Comparison of ENCODE assay signal across 23 mouse cellular contexts in the genomic region with DNA sequence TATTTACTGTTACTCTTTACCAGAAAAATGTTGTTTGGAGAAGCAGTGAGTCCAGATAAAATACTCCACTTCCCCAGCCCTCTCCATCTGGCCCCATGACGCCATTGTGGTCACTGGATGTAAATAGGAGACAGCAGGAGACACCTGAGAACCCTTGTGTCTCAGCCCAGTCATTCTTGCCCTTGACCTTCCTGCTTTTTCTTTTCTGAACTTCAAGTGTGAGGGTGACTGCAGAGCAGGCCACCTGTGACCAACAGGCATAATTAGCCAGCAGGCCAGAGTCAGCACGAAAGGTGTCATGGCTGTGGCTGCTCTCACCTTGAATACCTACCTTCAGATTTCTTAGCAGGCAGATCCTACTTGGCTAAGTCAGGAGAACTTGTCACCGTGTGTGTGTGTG. TPM values are rescaled to one million over a fixed set of nuclear protein-coding genes. Genes with fewer than 3 reads are reported as not detected.
"Had no signal": no experiment of that assay in that cellular context is flagged by ENCODE, and none has a peak within 500 bp of the region (broad histone marks: within the 10 kb centered on the region; RNA-seq: fewer than 3 reads in every experiment).

No protein-coding gene starts in this region.

- H3K9ac ChIP-seq: lung, embryonic 15.5 days; midbrain, embryonic 12.5 days; neural tube, embryonic 13.5 days; neural tube, embryonic 15.5 days had no signal

- H3K9me3 ChIP-seq: lung, embryonic 15.5 days; midbrain, embryonic 10.5 days; midbrain, embryonic 12.5 days; neural tube, embryonic 13.5 days; neural tube, embryonic 15.5 days had no signal

- DNase-seq: lung, adult 18-20 months; lung, postnatal 10 days; lung, postnatal 4 days; midbrain, embryonic 14.5 days; retina, postnatal 1 day; right cerebral cortex, adult 18-20 months; right cerebral cortex, postnatal 25 days; right cerebral cortex, postnatal 4 days; spleen, adult 18-20 months; thymus, adult 18-20 months; thymus, postnatal 14 days; thymus, postnatal 36 days had no signal

- ATAC-seq: midbrain, embryonic 16.5 days had no signal

- H3K36me3 ChIP-seq: lung, embryonic 15.5 days; midbrain, embryonic 10.5 days; midbrain, embryonic 12.5 days; neural tube, embryonic 13.5 days; neural tube, embryonic 15.5 days had no signal

- H3K4me3 ChIP-seq: lung, embryonic 15.5 days; midbrain, embryonic 10.5 days; midbrain, embryonic 12.5 days; myocyte; neural tube, embryonic 13.5 days; neural tube, embryonic 15.5 days had no signal

- H3K27ac ChIP-seq: lung, embryonic 15.5 days; midbrain, embryonic 10.5 days; midbrain, embryonic 12.5 days; neural tube, embryonic 13.5 days; neural tube, embryonic 15.5 days had no signal

- H3K27me3 ChIP-seq: lung, embryonic 15.5 days; midbrain, embryonic 12.5 days; neural tube, embryonic 13.5 days; neural tube, embryonic 15.5 days had no signal

- H3K4me2 ChIP-seq: lung, embryonic 15.5 days; midbrain, embryonic 12.5 days; neural tube, embryonic 13.5 days; neural tube, embryonic 15.5 days had no signal

RNA-seq across cellular contexts. Expression of a gene that starts 36.2 kb away (rescaled TPM):
- total RNA-seq: megakaryocyte, adult 5-6 weeks; megakaryocyte-erythroid progenitor cell, adult 5-6 weeks had no signal
- polyA plus RNA-seq: lung, embryonic 15.5 days; stomach, embryonic 14.5 days; stomach, embryonic 16.5 days had no signal
